13 mouse cellular contexts compared by ENCODE assay signal in the genomic region with DNA sequence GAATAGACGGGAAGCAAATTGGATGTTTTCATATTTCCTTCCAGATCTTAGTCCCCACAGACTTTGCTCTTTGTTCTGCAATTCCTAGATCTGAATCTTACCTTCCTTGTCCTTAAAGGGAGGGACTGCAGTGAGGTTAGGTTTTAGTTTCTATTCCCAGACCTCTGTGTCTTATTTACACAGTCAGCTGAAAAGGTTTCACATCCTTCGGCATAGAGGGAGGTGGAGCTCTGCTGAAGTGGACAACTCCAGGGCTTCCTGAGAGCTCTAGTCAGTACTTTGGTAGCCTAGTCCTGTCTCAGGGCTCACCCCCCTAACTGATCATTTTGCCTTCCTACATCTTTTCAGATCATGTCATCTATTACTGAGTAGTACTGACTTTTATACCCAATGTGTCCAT. TPM values are rescaled to one million over a fixed set of nuclear protein-coding genes. Genes with fewer than 3 reads are reported as not detected.
A peak's percentile ranks its signal among the peaks of the same experiment; 100 is the strongest.
DNase-seq lines count a peak whose midpoint lies in the region; TF ChIP-seq lines count a peak whose summit lies in the region.
"Had no signal": no experiment of that assay in that cellular context is flagged by ENCODE, and none has a peak within 500 bp of the region (broad histone marks: within the 10 kb centered on the region; RNA-seq: fewer than 3 reads in every experiment).

Gene Gm5431 (minus strand): TSS at position 194 of the 400 bp plus-strand sequence.

- 0 out of 2 replicates have a peak within 1 kb of the TSS, but pooled peaks have one; percentile 55 for H3K27ac ChIP-seq in kidney, adult 2 months (ENCODE audit: insufficient read depth, low read depth, low read length)
- H3K27ac ChIP-seq in brown adipose tissue, adult 24 weeks (replicated peaks; ENCODE audit: low read depth, low read length), result peak within 1 kb of the TSS; percentile 57; the same call in 1 of the 2 replicates
- H3K27ac ChIP-seq: forebrain, embryonic 15.5 days; heart, embryonic 15.5 days; hindbrain, embryonic 14.5 days; limb, embryonic 12.5 days had no signal

- no peak within 1 kb of the TSS for H3K4me3 ChIP-seq in kidney, adult 2 months (ENCODE audit: insufficient read depth, low read depth, low read length)
- H3K4me3 ChIP-seq in brown adipose tissue, adult 24 weeks (ENCODE audit: insufficient read depth, low read depth, low read length), result no peak within 1 kb of the TSS
- peak within 1 kb of the TSS; percentile 66 for H3K4me3 ChIP-seq in megakaryocyte, embryonic 14.5 days (replicated peaks)
- H3K4me3 ChIP-seq: forebrain, embryonic 15.5 days; heart, embryonic 15.5 days; limb, embryonic 12.5 days had no signal

- H3K4me1 ChIP-seq in kidney, adult 2 months (ENCODE audit: control insufficient read depth, insufficient read depth, low read length), result peaks cover 15% of the 10 kb centered on the region
- no peaks in the 10 kb centered on the region for H3K4me1 ChIP-seq in brown adipose tissue, adult 24 weeks (ENCODE audit: control insufficient read depth, insufficient read depth, insufficient read length, low read length)
- H3K4me1 ChIP-seq in megakaryocyte, embryonic 14.5 days, result peaks cover 30% of the 10 kb centered on the region
- H3K4me1 ChIP-seq: forebrain, embryonic 15.5 days; heart, embryonic 15.5 days; limb, embryonic 12.5 days had no signal

- no peaks in the 10 kb centered on the region for H3K36me3 ChIP-seq in kidney, adult 2 months (ENCODE audit: control insufficient read depth, insufficient read depth, low read length)
- H3K36me3 ChIP-seq in megakaryocyte, embryonic 14.5 days (replicated peaks; ENCODE audit: low read length), result no peaks in the 10 kb centered on the region
- H3K36me3 ChIP-seq: forebrain, embryonic 15.5 days; heart, embryonic 15.5 days; limb, embryonic 12.5 days had no signal

- WGBS in kidney, adult 2 months, result 39% methylated on average over 2 of the region's 2 CpGs

- no peak for TF ChIP-seq CTCF in kidney, adult 2 months (conservative IDR thresholded peaks at IDR 0.05; ENCODE audit: insufficient read depth, insufficient read length, low read depth, low read length)

- H3K27me3 ChIP-seq in kidney, adult 2 months (replicated peaks; ENCODE audit: control insufficient read depth, insufficient read depth, low read length), result no peaks in the 10 kb centered on the region
- H3K27me3 ChIP-seq in megakaryocyte, embryonic 14.5 days (replicated peaks), result peaks cover 3% of the 10 kb centered on the region
- H3K27me3 ChIP-seq: forebrain, embryonic 15.5 days; heart, embryonic 15.5 days; limb, embryonic 12.5 days had no signal

- no peaks in the 10 kb centered on the region for H3K9me3 ChIP-seq in megakaryocyte, embryonic 14.5 days
- H3K9me3 ChIP-seq: forebrain, embryonic 15.5 days; heart, embryonic 15.5 days; limb, embryonic 12.5 days had no signal

- no peak for TF ChIP-seq POLR2A in kidney, adult 2 months (IDR thresholded peaks at IDR 0.05; ENCODE audit: low read depth, low read length)

- peak; percentile 47 for DNase-seq in kidney, adult 2 months
- DNase-seq in kidney, postnatal 10 days, result no peak
- DNase-seq in A20 (ENCODE audit: low read depth, low spot score), result peak; percentile 30
- no peak for DNase-seq in left cerebral cortex, adult 9 months (ENCODE audit: low spot score in 2 of 2)
- DNase-seq in thymus, postnatal 25 days, result no peak
- DNase-seq: gastrocnemius, postnatal 14 days; thymus, adult 2 months had no signal

RNA-seq across cellular contexts. Expression of gene Gm5431, which starts in this region (rescaled TPM):
- 0.19 and 0.20 TPM in 2 replicates for polyA plus RNA-seq in kidney, adult 2 months (2012; rRNA removed)
- not detected in 2 replicates for polyA plus RNA-seq in brown adipose tissue, adult 24 weeks (2012; ENCODE audit: insufficient read depth, insufficient read length, missing spikeins)
- 0.45 TPM in 1 of 2 replicates, not detected in the other for polyA plus RNA-seq in megakaryocyte, embryonic 14.5 days (2012; ENCODE audit: insufficient read depth, low replicate concordance)

Comparison
In these comparisons a context has a peak if more than half of its experiments do, and no peak if none do; other contexts are left out.
1. Peak in DNase-seq and H3K27ac ChIP-seq in kidney, adult 2 months; RNA of the gene not detected or under 1 TPM.